Comparison of ENCODE assay signal across 7 mouse cellular contexts in genomic region chr17:78916369-78916813, GRCm38 (mm10). TPM values are rescaled to one million over a fixed set of nuclear protein-coding genes. Genes with fewer than 3 reads are reported as not detected.
DNase-seq lines count a peak whose midpoint lies in the region; ATAC-seq lines count a peak whose summit lies in the region.

Gene Cebpzos (plus strand): TSS chr17:78916500.

- H3K36me3 ChIP-seq in embryonic facial prominence, embryonic 10.5 days (replicated peaks), result peaks cover 38% of the 10 kb centered on the region
- peaks cover 37% of the 10 kb centered on the region for H3K36me3 ChIP-seq in limb, embryonic 10.5 days
- H3K36me3 ChIP-seq in midbrain, embryonic 13.5 days, result peaks cover 24% of the 10 kb centered on the region

- no peaks in the 10 kb centered on the region for H3K9me3 ChIP-seq in embryonic facial prominence, embryonic 10.5 days
- no peaks in the 10 kb centered on the region for H3K9me3 ChIP-seq in limb, embryonic 10.5 days (replicated peaks)
- no peaks in the 10 kb centered on the region for H3K9me3 ChIP-seq in midbrain, embryonic 13.5 days

- H3K4me3 ChIP-seq in embryonic facial prominence, embryonic 10.5 days, result peak within 1 kb of the TSS; percentile 70
- H3K4me3 ChIP-seq in limb, embryonic 10.5 days, result peak within 1 kb of the TSS; percentile 64
- peak within 1 kb of the TSS; percentile 71 for H3K4me3 ChIP-seq in midbrain, embryonic 13.5 days (replicated peaks)

- WGBS in embryonic facial prominence, embryonic 10.5 days, result under 1% methylated on average over 37 of the region's 37 CpGs
- WGBS in limb, embryonic 10.5 days, result under 1% methylated on average over 37 of the region's 37 CpGs
- WGBS in midbrain, embryonic 13.5 days, result under 1% methylated on average over 37 of the region's 37 CpGs

- peak; percentile 89 for DNase-seq in adrenal gland, postnatal 10 days
- peak; percentile 92 for DNase-seq in embryonic facial prominence, embryonic 10.5 days (ENCODE audit: low spot score)
- peak; percentile 94 for DNase-seq in kidney, adult 11 months
- peak; percentile 92 for DNase-seq in limb, embryonic 10.5 days (ENCODE audit: low spot score)
- DNase-seq in spleen, adult 12 weeks (ENCODE audit: low spot score), result peak; percentile 82

- peak within 1 kb of the TSS; percentile 84 for H3K9ac ChIP-seq in midbrain, embryonic 13.5 days (replicated peaks)

- peak within 1 kb of the TSS; percentile 87 for H3K27ac ChIP-seq in embryonic facial prominence, embryonic 10.5 days (replicated peaks)
- H3K27ac ChIP-seq in limb, embryonic 10.5 days, result peak within 1 kb of the TSS; percentile 84
- H3K27ac ChIP-seq in midbrain, embryonic 13.5 days, result peak within 1 kb of the TSS; percentile 84

- H3K27me3 ChIP-seq in embryonic facial prominence, embryonic 10.5 days (replicated peaks; ENCODE audit: low read depth, poor library complexity, severe bottlenecking), result no peaks in the 10 kb centered on the region
- no peaks in the 10 kb centered on the region for H3K27me3 ChIP-seq in limb, embryonic 10.5 days (ENCODE audit: low read depth, poor library complexity, severe bottlenecking)
- no peaks in the 10 kb centered on the region for H3K27me3 ChIP-seq in midbrain, embryonic 13.5 days

- peaks cover 20% of the 10 kb centered on the region for H3K4me1 ChIP-seq in embryonic facial prominence, embryonic 10.5 days
- peaks cover 16% of the 10 kb centered on the region for H3K4me1 ChIP-seq in limb, embryonic 10.5 days
- peaks cover 27% of the 10 kb centered on the region for H3K4me1 ChIP-seq in midbrain, embryonic 13.5 days (replicated peaks)

- peak within 1 kb of the TSS; percentile 74 for H3K4me2 ChIP-seq in midbrain, embryonic 13.5 days (replicated peaks)

- peak; percentile 93 for ATAC-seq in granulocyte monocyte progenitor cell, adult 5-6 weeks (replicated peaks; ENCODE audit: poor library complexity, severe bottlenecking)
- ATAC-seq in midbrain, embryonic 13.5 days, result peak; percentile 97

RNA-seq across cellular contexts. Expression of gene Cebpzos, which starts in this region (rescaled TPM):
- total RNA-seq in adrenal gland, postnatal 10 days (2021), result 10 to 100 TPM; 47.3 to 51.3 TPM
- 99.2 and 102 TPM in 2 replicates for polyA plus RNA-seq in embryonic facial prominence, embryonic 10.5 days (2016; fragmentation: Nextera tagmentation; extraction: Ambion mirVana)
- total RNA-seq in granulocyte monocyte progenitor cell, adult 5-6 weeks (2014; fragmentation: Nextera tagmentation), result 31.0 and 34.8 TPM in 2 replicates
- total RNA-seq in granulocyte monocyte progenitor cell, adult 5-6 weeks (2017), result 53.7 and 66.1 TPM in 2 replicates
- 87.0 and 91.3 TPM in 2 replicates for polyA plus RNA-seq in limb, embryonic 10.5 days (2016; fragmentation: Nextera tagmentation; extraction: Ambion mirVana)
- 123 and 128 TPM in 2 replicates for polyA plus RNA-seq in midbrain, embryonic 13.5 days (2015; fragmentation: Nextera tagmentation; extraction: Ambion mirVana)

Comparison
In these comparisons a context has a peak if more than half of its experiments do, and no peak if none do; other contexts are left out.
1. Peak in every context shown above with its lines: DNase-seq, ATAC-seq, H3K4me3 ChIP-seq and H3K27ac ChIP-seq.